Mouse (Mus musculus) retina, postnatal 1 day (tissue): ENCODE measurements around the gene Higd2a.

ENCODE experiments used
- DNase-seq: peaks from one replicate; pipeline ENCODE4 v3.0.0-alpha.2; 2012

Higd2a gene

DNA sequence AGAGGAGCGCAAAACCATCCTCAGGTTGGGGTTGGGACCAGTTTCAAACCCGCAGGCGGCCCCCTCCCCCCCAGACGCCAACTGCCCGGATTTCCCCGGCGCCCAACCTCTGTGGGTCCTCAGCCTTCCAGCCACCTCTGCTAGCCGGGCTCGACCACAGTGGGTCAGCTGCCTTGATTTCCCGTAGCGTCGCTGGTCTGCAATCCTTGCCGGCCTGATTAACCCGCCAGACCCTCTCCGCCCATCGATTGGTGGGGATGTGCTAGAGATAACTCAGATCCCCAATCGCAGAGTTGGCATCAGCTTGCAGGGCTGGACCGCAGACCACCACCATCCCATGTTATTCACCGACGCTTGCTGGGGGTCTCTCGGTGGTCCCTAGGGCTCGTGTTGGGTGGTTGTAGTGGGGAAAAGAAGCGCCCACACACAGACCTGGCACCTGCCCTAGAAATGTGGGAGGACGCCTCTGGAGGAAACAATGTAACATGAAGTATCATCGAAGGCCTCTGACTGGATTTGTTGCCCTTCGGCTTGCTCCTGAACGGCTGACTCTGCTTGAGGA, 32.0 kb downstream of the Higd2a start:
- no peak for DNase-seq

DNA sequence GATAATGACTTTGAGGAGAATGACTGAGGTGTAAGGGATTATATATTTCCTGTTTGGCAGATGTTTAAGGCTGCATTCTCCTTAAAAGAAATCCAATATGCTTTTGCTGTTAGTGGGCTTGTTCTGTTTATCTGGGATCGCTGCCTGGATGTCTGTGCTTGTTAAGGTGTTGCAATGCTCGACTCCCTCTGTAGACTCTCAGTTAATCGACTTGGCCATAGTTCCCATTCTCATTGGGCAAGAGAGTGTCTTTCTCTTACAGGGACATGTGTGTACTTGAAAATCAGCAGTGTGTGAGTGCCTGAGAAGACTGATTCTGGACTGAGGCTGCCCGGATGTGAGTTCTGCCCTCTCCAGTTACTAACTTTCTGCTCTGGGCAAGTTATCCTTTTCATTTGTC, 39.1 kb downstream of the Higd2a start:
- no peak for DNase-seq

DNA sequence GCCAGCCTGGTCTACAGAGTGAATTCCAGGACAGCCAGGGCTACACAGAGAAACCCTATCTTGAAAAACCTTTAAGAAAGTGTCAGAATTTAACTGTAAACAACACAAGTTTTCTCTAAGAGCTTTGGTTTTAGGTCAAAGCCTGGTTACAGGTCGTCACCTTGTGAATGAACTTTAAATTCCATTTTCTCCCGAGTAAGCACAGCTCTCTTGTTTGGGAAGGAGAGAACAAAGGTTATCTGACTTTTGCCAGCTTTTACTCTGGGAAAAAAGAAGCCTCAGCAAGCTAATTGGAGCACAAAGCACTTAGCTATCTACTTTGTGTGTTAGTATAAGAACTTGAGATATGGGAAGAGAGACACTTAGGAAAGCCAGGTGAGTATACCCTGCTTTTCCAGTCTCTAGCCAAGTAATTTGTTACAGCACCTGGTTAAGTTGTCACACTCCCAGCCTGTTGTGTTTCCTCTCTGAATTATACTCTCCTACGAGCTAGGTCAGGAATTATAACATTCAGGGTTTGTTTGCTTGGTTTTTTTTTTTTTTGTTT, 42.8 kb downstream of the Higd2a start:
- no peak for DNase-seq

DNA sequence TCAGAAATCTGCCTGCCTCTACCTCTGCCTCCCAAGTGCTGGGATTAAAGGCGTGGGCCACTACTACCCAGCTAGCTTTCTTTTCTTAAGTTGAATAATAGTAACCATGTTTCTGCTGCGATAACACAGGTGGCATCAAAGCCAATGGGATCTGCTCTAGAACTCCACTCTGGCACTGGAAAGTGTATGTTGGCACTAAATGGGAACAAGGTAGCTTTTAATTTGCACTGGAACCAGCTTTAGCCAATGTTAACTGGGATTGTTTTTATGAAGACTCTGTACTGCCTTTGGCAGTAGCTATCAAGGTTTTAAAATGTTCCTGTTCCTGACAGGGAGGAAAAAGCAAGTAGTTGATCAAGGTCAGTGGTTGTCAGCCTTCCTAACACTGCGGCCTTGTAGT, 45.0 kb downstream of the Higd2a start:
- DNase-seq: no peak
